Mouse (Mus musculus) brain, embryonic 14.5 days (tissue): ENCODE measurements around the gene Bcas3.

Experiments
- CTCF ChIP-seq: fragments of 200-500 bp; IDR thresholded peaks from 2 replicates; pipeline ENCODE4 v1.5.1; 2012; ENCODE audit warnings: inconsistent platforms, mild to moderate bottlenecking, moderate library complexity, borderline replicate concordance; ENCODE audit not compliant: insufficient read depth, insufficient read length; ENCODE audit errors: extremely low read depth
- POLR2A ChIP-seq: fragments of 200-500 bp; IDR thresholded peaks from 2 replicates; pipeline ENCODE4 v1.6.1; 2012; ENCODE audit warnings: mild to moderate bottlenecking, inconsistent platforms, borderline replicate concordance; ENCODE audit not compliant: poor library complexity, insufficient read depth, insufficient read length, severe bottlenecking; ENCODE audit errors: extremely low read depth

DNA sequence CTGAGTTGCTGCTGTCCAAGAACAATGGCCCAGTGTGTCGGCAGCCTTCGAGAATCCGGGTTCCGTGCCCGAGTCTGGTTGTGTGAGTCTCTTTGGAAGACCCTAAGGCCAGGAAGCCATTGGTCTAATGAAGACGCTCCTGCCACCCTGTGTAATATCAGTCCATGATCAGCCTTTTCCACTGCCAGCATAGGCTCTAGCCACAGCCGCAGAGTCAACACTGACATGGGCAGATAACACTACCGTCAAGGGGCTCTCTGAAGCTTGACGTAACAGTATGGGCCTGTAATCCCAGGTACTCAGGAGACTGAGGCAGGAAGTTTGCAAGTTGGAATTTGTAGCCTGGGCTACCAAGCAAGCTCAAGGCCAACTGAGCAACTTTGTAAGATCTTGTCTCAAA is 405.9 kb downstream of the Bcas3 start:
- TF ChIP-seq POLR2A (no peak), CTCF (no peak)
